In genomic region chr19:4332653-4333052, GRCm38 (mm10) we compare ENCODE assay signal across 8 mouse cellular contexts. TPM values are rescaled to one million over a fixed set of nuclear protein-coding genes. Genes with fewer than 3 reads are reported as not detected.
DNase-seq lines count a peak whose midpoint lies in the region; ATAC-seq and TF ChIP-seq lines count a peak whose summit lies in the region.

No protein-coding gene starts in this region.

- peaks cover 67% of the 10 kb centered on the region for H3K36me3 ChIP-seq in embryonic facial prominence, embryonic 10.5 days (replicated peaks)
- peaks cover 51% of the 10 kb centered on the region for H3K36me3 ChIP-seq in lung, embryonic 14.5 days (ENCODE audit: insufficient read depth)

- peak overlapping the region; percentile 76 for H3K4me3 ChIP-seq in embryonic facial prominence, embryonic 10.5 days
- peak overlapping the region; percentile 60 for H3K4me3 ChIP-seq in lung, embryonic 14.5 days (ENCODE audit: low read depth, low read length)
- peak overlapping the region; percentile 51 for H3K4me3 ChIP-seq in olfactory bulb, adult 2 months (ENCODE audit: insufficient read depth, low read depth, low read length)

- no peak for TF ChIP-seq CTCF in lung, embryonic 14.5 days (IDR thresholded peaks at IDR 0.05; ENCODE audit: low read depth)
- no peak for TF ChIP-seq CTCF in olfactory bulb, adult 2 months (IDR thresholded peaks at IDR 0.05; ENCODE audit: insufficient read depth, low read depth, low read length)

- H3K4me2 ChIP-seq in lung, embryonic 14.5 days: peak overlapping the region; percentile 86

- peak overlapping the region; percentile 68 for H3K9ac ChIP-seq in lung, embryonic 14.5 days

- intact Hi-C loops in heart, postnatal 10 days (cut with DNase I): no loop called here

- peaks cover 27% of the 10 kb centered on the region for H3K4me1 ChIP-seq in embryonic facial prominence, embryonic 10.5 days
- H3K4me1 ChIP-seq in lung, embryonic 14.5 days (ENCODE audit: insufficient read depth): 0 out of 2 replicates have a peak, but pooled peaks cover 3% of the 10 kb centered on the region
- H3K4me1 ChIP-seq in olfactory bulb, adult 2 months (ENCODE audit: control insufficient read depth, insufficient read depth, low read length): peaks cover 5% of the 10 kb centered on the region; the same call in 1 of the 2 replicates

- ATAC-seq in lung, embryonic 14.5 days (ENCODE audit: insufficient read depth): no peak; the same call in 1 of the 2 replicates

- no peaks in the 10 kb centered on the region for H3K9me3 ChIP-seq in embryonic facial prominence, embryonic 10.5 days
- no peaks in the 10 kb centered on the region for H3K9me3 ChIP-seq in lung, embryonic 14.5 days (ENCODE audit: low read depth, low read length)

- DNase-seq in 3T3-L1 (ENCODE audit: low read depth, low spot score) (peak; percentile 81), NIH3T3 (ENCODE audit: low read depth) (peak; percentile 79)
- DNase-seq in embryonic facial prominence, embryonic 10.5 days (ENCODE audit: low spot score): peak; percentile 54
- peak; percentile 63 to 65 for DNase-seq in heart, postnatal 10 days
- peak; percentile 44 for DNase-seq in layer of hippocampus, adult 11-12 months (ENCODE audit: low spot score)
- DNase-seq in lung, embryonic 14.5 days: peak; percentile 78
- DNase-seq in thymus, postnatal 4 days: peak; percentile 68

- no peaks in the 10 kb centered on the region for H3K27me3 ChIP-seq in embryonic facial prominence, embryonic 10.5 days (replicated peaks; ENCODE audit: low read depth, poor library complexity, severe bottlenecking)
- no peaks in the 10 kb centered on the region for H3K27me3 ChIP-seq in lung, embryonic 14.5 days (ENCODE audit: insufficient read depth, low read length)

- peak overlapping the region; percentile 91 for H3K27ac ChIP-seq in embryonic facial prominence, embryonic 10.5 days (replicated peaks)
- H3K27ac ChIP-seq in lung, embryonic 14.5 days (ENCODE audit: low read depth): peak overlapping the region; percentile 93
- H3K27ac ChIP-seq in olfactory bulb, adult 2 months (ENCODE audit: insufficient read depth, low read depth, low read length): no peak overlapping the region

- WGBS in embryonic facial prominence, embryonic 10.5 days: 0% methylated on average over 4 of the region's 4 CpGs
- WGBS in lung, embryonic 14.5 days: under 1% methylated on average over 4 of the region's 4 CpGs
- under 1% methylated on average over 4 of the region's 4 CpGs for WGBS in olfactory bulb, adult 2 months

- no peak for TF ChIP-seq POLR2A in olfactory bulb, adult 2 months (IDR thresholded peaks at IDR 0.05; ENCODE audit: insufficient read depth, low read depth, low read length)

RNA-seq across cellular contexts. Expression of gene Grk2, which starts 26.6 kb away (rescaled TPM):
- 12.5 and 14.8 TPM in 2 replicates for polyA plus RNA-seq in embryonic facial prominence, embryonic 10.5 days (2016; fragmentation: Nextera tagmentation; extraction: Ambion mirVana)
- 10 to 100 TPM; 51.4 to 57.2 TPM for total RNA-seq in heart, postnatal 10 days (2021)
- 19.4 and 23.0 TPM in 2 replicates for polyA plus RNA-seq in lung, embryonic 14.5 days (2014; fragmentation: Nextera tagmentation; extraction: Ambion mirVana)
- polyA plus RNA-seq in olfactory bulb, adult 2 months (2012; ENCODE audit: insufficient read depth, insufficient read length, low replicate concordance, missing spikeins): 210 TPM in 1 of 2 replicates, not detected in the other

RNA-seq across cellular contexts. Expression of gene Ankrd13d, which starts 49.7 kb away (rescaled TPM):
- 6.3 and 7.6 TPM in 2 replicates for polyA plus RNA-seq in embryonic facial prominence, embryonic 10.5 days (2016; fragmentation: Nextera tagmentation; extraction: Ambion mirVana)
- total RNA-seq in heart, postnatal 10 days (2021): 1 to 10 TPM in 1 of 2 experiments, under 1 TPM in 1; 0.98 to 1.5 TPM
- polyA plus RNA-seq in lung, embryonic 14.5 days (2014; fragmentation: Nextera tagmentation; extraction: Ambion mirVana): 2.4 and 2.8 TPM in 2 replicates
- polyA plus RNA-seq in olfactory bulb, adult 2 months (2012; ENCODE audit: insufficient read depth, insufficient read length, low replicate concordance, missing spikeins): not detected in 2 replicates
